Mouse (Mus musculus): ENCODE measurements around the gene Epb42.

- no peak for TF ChIP-seq POLR2A (IDR thresholded peaks at IDR 0.05; ENCODE audit: low read depth, low read length)
- TF ChIP-seq CTCF (IDR thresholded peaks at IDR 0.05; ENCODE audit: extremely low read depth, insufficient read depth, insufficient read length, insufficient replicate concordance), result no peak
These were observed 32.7 kb downstream of the Epb42 start for GRCm38 (mm10) chr2:121004018-121004811.
